Mouse (Mus musculus) ES-E14 (cell line): ENCODE data around the gene Helt. TPM values are rescaled to one million over a fixed set of nuclear protein-coding genes. Genes with fewer than 3 reads are reported as not detected.
"Not testable (repeated sequence)": the region's sequence is repeated elsewhere in the genome, so short reads cannot be mapped to it uniquely, and the experiment has no call there.

ENCODE experiments used
- DNase-seq: peaks from one replicate; pipeline ENCODE4 v3.0.0-alpha.2; 2013; ENCODE audit warnings: low read depth, low spot score
- H3K27ac ChIP-seq: 2 replicates; pipeline ENCODE4 v1.5.1; 2012; ENCODE audit warnings: low read depth, mild to moderate bottlenecking, low read length, moderate library complexity, mixed read lengths; ENCODE audit not compliant: poor library complexity, insufficient read depth, severe bottlenecking
- H3K36me3 ChIP-seq: 2 replicates; pipeline ENCODE4 v1.6.1; 2012; ENCODE audit warnings: mild to moderate bottlenecking, low read length, moderate library complexity, mixed read lengths; ENCODE audit not compliant: control insufficient read depth, poor library complexity, insufficient read depth, severe bottlenecking
- H3K4me1 ChIP-seq, 2 experiments: fragments of 150-350 bp in 1 of 2; sonication (generic) in 1 of 2; 2 replicates each; pipeline ENCODE4 v1.6.1; 2012; ENCODE audit warnings: low read length in 2 of 2, mild to moderate bottlenecking in 1 of 2, mixed read lengths in 1 of 2; ENCODE audit not compliant: control insufficient read depth in 2 of 2, insufficient read depth in 2 of 2, poor library complexity in 1 of 2
- H3K4me3 ChIP-seq, 2 experiments: fragments of 150-350 bp in 1 of 2; sonication (generic) in 1 of 2; 2 replicates each; pipeline ENCODE4 v1.5.1; 2012; ENCODE audit warnings: low read length in 2 of 2, low read depth in 1 of 2, mild to moderate bottlenecking in 1 of 2, mixed read lengths in 1 of 2; ENCODE audit not compliant: insufficient read depth in 1 of 2, poor library complexity in 1 of 2, severe bottlenecking in 1 of 2
- H3K9ac ChIP-seq: 2 replicates; pipeline ENCODE4 v1.6.1; 2012; ENCODE audit warnings: low read depth, mild to moderate bottlenecking, low read length, mixed read lengths; ENCODE audit not compliant: poor library complexity, insufficient read depth, severe bottlenecking
- H3K9me3 ChIP-seq: fragments of 150-350 bp; sonication (generic); 2 replicates; pipeline ENCODE4 v1.6.1; 2012; ENCODE audit warnings: low read depth, mild to moderate bottlenecking, low read length; ENCODE audit not compliant: control insufficient read depth, insufficient read depth
- CHD2 ChIP-seq: IDR thresholded peaks from 2 replicates; pipeline ENCODE4 v1.6.1; 2014; ENCODE audit warnings: mild to moderate bottlenecking, low read depth, low read length, inconsistent platforms
- HCFC1 ChIP-seq: IDR thresholded peaks from 2 replicates; pipeline ENCODE4 v1.6.1; 2012; ENCODE audit warnings: low read length, inconsistent platforms, borderline replicate concordance; ENCODE audit not compliant: insufficient read depth
- MAFK ChIP-seq: IDR thresholded peaks from 2 replicates; pipeline ENCODE4 v1.6.1; 2014; ENCODE audit warnings: mild to moderate bottlenecking, low read depth, low read length, inconsistent platforms; ENCODE audit not compliant: insufficient read depth
- ZC3H11A ChIP-seq: IDR thresholded peaks from 2 replicates; pipeline ENCODE4 v1.6.1; 2012; ENCODE audit warnings: low read depth, mild to moderate bottlenecking, inconsistent platforms, low read length, borderline replicate concordance
- ZNF384 ChIP-seq: IDR thresholded peaks from 2 replicates; pipeline ENCODE4 v1.6.1; 2012; ENCODE audit warnings: low read depth, low read length, inconsistent platforms
- in situ Hi-C, 2 experiments: fragments of 600-800 bp; cut with MboI; formaldehyde crosslinking; loops; one replicate each; pipeline ENCODE4 v1.15.1; 2025; ENCODE audit warnings: low sequenced_read_pairs in 2 of 2, inconsistent platforms in 1 of 2; ENCODE audit not compliant: unreplicated experiment in 2 of 2
- total RNA-seq: library from RNA; depleted of rRNA; stranded (reverse); fragments of 300-350 nt; gene quantifications from 2 replicates; pipeline ENCODE4 v1.2.3, GENCODE M21; 2012

The Helt gene
- total RNA-seq, 1 experiment = not detected

DNA sequence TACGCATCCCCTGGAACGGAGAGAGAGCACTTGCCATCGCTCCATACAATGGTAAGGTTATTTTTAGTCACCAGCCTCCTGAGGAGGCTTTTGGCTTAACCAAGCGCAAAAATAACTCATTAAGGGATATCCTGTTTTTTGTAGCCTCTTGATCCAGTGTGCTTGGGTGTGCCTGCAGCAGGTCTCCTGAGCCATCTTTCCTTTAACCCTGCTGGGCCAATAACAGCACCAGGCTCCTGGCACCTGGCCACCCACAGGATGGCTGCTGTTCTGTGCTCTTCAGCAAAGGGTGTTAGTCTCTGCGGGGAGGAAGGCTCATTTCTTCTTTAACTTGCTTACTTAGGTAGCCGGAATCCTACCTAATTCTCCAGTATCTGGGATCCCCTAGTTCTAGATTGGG lies 23.7 kb downstream of the Helt start:
- no peak overlapping the region for H3K9ac ChIP-seq
- no peaks in the 10 kb centered on the region for H3K9me3 ChIP-seq
- TF ChIP-seq ZC3H11A (no peak), HCFC1 (no peak), CHD2 (no peak), MAFK (no peak), ZNF384 (no peak)
- in situ Hi-C loops = no loop called here
- no peak for DNase-seq
- no peaks in the 10 kb centered on the region for H3K4me1 ChIP-seq
- no peak overlapping the region for H3K4me3 ChIP-seq
- H3K27ac ChIP-seq = no peak overlapping the region
- no peaks in the 10 kb centered on the region for H3K36me3 ChIP-seq

DNA sequence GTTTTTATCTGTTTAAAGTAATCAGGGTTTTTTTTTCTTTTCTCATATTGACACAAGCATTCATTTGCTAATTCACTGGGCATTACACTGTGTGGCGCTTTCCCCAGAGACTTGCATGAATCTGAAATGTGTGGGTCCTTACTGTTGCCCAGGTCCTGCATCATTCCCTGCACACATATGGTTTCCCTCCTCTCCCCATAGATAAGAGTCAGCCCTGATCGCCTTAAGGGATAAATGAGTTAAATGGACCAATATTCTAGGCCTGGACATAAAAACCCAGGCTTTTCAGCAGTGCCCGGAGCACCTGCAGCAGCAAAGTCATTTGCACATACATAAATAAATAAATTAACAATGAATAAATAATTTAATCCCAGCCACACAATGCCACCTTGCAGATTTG lies 24.3 kb downstream of the Helt start:
- no peak for DNase-seq

DNA sequence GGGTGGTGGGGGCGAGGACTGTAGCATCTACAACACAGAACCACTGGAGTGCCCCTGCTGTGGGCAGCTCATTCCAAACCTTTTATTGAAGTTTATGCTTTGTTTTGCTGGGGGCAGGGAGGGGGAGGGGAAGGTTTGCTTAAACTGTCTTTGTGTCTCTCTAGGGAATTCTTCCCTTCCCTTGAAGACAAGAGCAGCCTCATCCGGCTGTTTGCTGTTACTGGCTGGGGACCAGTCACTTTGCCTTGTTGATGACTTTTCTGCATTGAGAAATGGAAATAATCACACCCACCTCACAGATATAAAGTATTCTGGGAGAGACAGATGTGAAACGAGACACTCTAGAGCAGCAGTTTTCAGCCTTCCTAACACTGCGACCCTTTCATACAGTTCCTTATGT lies 27.7 kb downstream of the Helt start:
- Histone ChIP-seq H3K9ac (no peak overlapping the region), H3K36me3 (no peaks in the 10 kb centered on the region), H3K4me1 (no peaks in the 10 kb centered on the region), H3K4me3 (no peak overlapping the region), H3K27ac (no peak overlapping the region), H3K9me3 (no peaks in the 10 kb centered on the region)
- no peak for TF ChIP-seq CHD2
- TF ChIP-seq ZNF384 = no peak
- TF ChIP-seq ZC3H11A = no peak
- no peak for TF ChIP-seq MAFK
- TF ChIP-seq HCFC1 = no peak
- no peak for DNase-seq
- in situ Hi-C loops = no loop called here

More for the DNA sequence above, 24.3 kb downstream of the Helt start:
- no peaks in the 10 kb centered on the region for H3K36me3 ChIP-seq
- in situ Hi-C loops = no loop called here
- no peak overlapping the region for H3K27ac ChIP-seq
- H3K4me3 ChIP-seq = no peak overlapping the region
- TF ChIP-seq ZC3H11A (no peak), CHD2 (no peak), MAFK (no peak), ZNF384 (no peak), HCFC1 (no peak)
- H3K9me3 ChIP-seq = no peaks in the 10 kb centered on the region
- no peaks in the 10 kb centered on the region for H3K4me1 ChIP-seq
- H3K9ac ChIP-seq = no peak overlapping the region

DNA sequence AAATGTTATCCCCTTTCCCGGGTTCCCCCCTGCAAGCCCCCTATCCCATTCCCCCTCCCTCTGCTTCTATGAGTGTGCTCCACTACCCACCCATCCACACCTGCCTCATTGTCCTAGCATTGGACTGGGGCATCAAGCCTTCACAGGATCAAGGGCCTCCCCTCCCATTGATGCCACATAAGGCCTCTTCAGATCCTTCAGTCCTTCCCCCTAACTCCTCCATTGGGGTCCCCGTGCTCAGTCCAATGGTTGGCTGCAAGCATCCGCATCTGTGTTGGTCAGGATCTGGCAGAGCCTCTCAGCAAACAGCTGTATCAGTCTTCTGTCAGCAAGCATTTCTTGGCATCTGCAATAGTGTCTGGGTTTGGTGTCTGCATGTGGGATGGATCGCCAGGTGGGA lies 30.3 kb downstream of the Helt start:
- H3K4me3 ChIP-seq, H3K4me1 ChIP-seq, H3K36me3 ChIP-seq, H3K9ac ChIP-seq, H3K9me3 ChIP-seq, DNase-seq, H3K27ac ChIP-seq, in situ Hi-C loops: not testable (repeated sequence)

DNA sequence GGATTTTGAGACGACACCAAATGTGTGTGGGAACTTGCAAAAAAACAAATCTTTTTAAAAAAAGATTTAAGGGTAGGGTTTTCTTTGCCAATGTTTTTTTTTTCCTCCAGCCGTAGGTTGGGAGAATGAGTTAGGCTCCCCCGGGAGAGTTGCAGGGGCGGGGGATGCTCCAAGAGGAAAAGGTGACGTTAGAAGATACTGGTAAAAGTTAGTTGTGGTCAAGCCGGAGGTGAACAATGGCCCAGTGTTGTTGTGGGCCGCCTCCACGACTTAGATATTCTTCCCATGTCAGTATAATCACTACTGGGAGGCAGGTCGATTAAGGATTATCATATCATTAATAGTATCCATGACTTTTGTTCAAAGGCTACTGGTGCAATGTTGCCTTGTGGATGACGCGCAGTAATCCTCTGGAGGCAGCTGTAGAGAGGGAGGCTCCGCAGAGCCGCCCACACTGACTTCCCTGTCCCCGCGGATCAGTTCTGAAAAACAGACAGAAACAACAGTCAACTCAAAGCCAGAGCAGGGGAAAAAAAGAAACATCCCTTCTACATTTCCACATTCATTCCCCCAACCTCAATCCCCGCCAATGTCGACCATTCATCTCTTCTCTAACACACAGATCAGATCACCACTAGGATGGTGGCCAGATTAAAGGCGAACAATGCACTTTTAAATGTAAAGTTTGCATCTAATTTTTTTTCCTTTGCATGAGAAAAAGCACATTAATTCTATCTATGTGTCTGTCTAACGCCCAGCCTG lies 36.4 kb downstream of the Helt start:
- no peak overlapping the region for H3K9ac ChIP-seq
- H3K36me3 ChIP-seq = no peaks in the 10 kb centered on the region
- in situ Hi-C loops = no loop called here
- no peak overlapping the region for H3K27ac ChIP-seq
- no peak for DNase-seq
- no peaks in the 10 kb centered on the region for H3K4me1 ChIP-seq
- no peak overlapping the region for H3K4me3 ChIP-seq
- TF ChIP-seq MAFK (no peak), ZNF384 (no peak), CHD2 (no peak), HCFC1 (no peak), ZC3H11A (no peak)
- no peaks in the 10 kb centered on the region for H3K9me3 ChIP-seq
